Mouse (Mus musculus) skeletal muscle tissue, adult 2 months (tissue): ENCODE measurements around the gene Dync1li1.

ENCODE experiments used
- DNase-seq: peaks from one replicate; pipeline ENCODE4 v3.0.0-alpha.2; 2012; ENCODE audit warnings: low read depth, low spot score

Dync1li1 gene

GRCm38 (mm10) chr9:114767507-114767906 lies 78.9 kb downstream of the Dync1li1 start:
- no peak for DNase-seq

DNA sequence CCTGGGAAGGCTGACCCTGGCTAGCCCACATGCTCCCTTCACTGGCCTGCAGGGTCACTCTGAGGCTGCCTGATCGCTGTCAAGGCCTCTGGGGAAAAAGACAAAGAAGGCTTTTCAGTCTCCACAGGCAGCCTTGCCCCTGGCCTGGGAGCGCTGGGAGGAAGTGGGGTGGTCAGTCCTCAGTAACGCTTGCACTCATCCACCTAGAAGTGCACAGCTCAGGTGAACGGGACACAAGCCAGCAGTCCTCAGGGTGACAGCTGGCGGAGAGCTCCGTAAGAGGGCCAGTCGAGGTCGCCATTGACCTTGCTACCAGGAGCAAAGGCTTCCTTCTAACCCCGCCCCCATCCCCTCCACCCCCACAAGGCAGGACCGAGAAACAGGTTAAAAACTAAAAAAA lies 79.5 kb downstream of the Dync1li1 start:
- no peak for DNase-seq

DNA sequence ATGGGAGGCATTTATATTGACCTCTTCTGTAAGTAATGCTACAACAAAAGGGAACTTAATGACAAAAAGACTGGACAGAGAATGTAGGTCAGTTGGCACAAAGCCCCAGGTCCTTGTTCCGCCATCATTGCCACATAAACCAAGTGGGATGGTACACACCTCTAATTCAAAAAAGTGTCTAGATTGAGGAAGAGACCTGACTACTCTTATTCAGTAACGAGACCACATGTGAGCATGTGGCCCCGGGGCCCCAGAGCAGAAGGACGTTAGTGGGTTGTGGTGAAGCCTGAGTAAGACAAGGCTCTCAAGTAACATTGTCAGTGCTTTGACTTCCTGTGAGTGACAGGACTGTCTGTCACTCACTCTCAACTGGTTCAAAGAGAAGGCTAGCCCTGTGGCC lies 81.6 kb downstream of the Dync1li1 start:
- no peak for DNase-seq

- no peak for DNase-seq
These were observed 83.0 kb downstream of the Dync1li1 start for GRCm38 (mm10) chr9:114771565-114771964.
